Mouse (Mus musculus) lung, adult 2 months (tissue): ENCODE measurements around the gene Fam207a.

Source experiments
- CTCF ChIP-seq: fragments of 200-500 bp; IDR thresholded peaks from 2 replicates; pipeline ENCODE4 v1.5.1; 2011; ENCODE audit warnings: mild to moderate bottlenecking, low read length, control low read depth; ENCODE audit not compliant: insufficient read depth
- POLR2A ChIP-seq: fragments of 200-500 bp; IDR thresholded peaks from 2 replicates; pipeline ENCODE4 v1.6.1; 2011; ENCODE audit warnings: low read depth, mild to moderate bottlenecking, control low read depth, low read length, borderline replicate concordance; ENCODE audit errors: extremely low read depth

DNA sequence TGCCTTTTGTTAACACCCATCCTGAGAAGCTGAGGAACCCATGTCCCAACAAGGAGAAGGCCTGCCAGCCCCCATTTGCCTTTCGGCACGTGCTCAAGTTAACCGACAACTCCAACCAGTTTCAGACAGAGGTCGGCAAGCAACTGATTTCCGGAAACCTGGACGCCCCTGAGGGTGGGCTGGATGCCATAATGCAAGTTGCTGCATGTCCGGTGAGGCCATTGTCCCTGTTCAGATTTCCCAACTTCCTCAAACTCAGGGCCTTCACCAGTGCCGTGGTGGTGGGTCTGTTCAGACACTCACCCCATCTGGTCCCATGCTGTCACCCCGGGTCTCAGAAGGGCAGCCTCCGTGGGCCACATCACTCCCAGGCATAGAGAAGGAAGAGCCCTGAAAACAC lies 33.0 kb upstream of the Fam207a start:
- TF ChIP-seq CTCF = no peak
- TF ChIP-seq POLR2A = no peak
